Mouse (Mus musculus) brain, embryonic 14.5 days (tissue): ENCODE results near the gene Gucy1b1.

Source experiments
- CTCF ChIP-seq: fragments of 200-500 bp; IDR thresholded peaks from 2 replicates; pipeline ENCODE4 v1.5.1; 2012; ENCODE audit warnings: inconsistent platforms, mild to moderate bottlenecking, moderate library complexity, borderline replicate concordance; ENCODE audit not compliant: insufficient read depth, insufficient read length; ENCODE audit errors: extremely low read depth
- POLR2A ChIP-seq: fragments of 200-500 bp; IDR thresholded peaks from 2 replicates; pipeline ENCODE4 v1.6.1; 2012; ENCODE audit warnings: mild to moderate bottlenecking, inconsistent platforms, borderline replicate concordance; ENCODE audit not compliant: poor library complexity, insufficient read depth, insufficient read length, severe bottlenecking; ENCODE audit errors: extremely low read depth

DNA sequence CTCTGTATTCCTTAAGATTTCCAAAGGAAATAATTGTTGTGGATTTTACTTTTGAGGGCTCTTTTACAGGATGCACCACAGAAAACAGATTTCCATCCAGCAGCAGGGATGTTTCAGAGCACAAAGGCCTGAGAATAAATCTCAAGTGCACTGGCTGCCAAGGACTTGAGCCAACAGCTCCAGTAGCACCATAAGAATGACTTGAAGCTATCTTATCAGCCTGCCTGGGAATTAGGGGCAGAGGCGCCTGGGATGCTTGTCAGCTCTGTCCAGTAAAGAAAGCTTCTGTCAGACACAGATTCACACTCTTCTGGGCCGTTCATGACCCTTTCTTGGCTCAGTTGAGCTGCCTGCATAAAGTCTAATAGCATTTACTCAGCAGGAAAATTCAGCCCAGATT, 38.0 kb upstream of the Gucy1b1 start:
- TF ChIP-seq CTCF, result no peak
- no peak for TF ChIP-seq POLR2A
